Mouse (Mus musculus) thymus, adult 2 months (tissue): ENCODE measurements around the gene Slc35c1. TPM values are rescaled to one million over a fixed set of nuclear protein-coding genes. Genes with fewer than 3 reads are reported as not detected.

Source experiments
- DNase-seq: peaks from one replicate; pipeline ENCODE4 v3.0.0; 2021
- H3K27ac ChIP-seq: fragments of 200-500 bp; 2 replicates; pipeline ENCODE4 v1.5.1; 2012; ENCODE audit warnings: low read length, control low read depth; ENCODE audit not compliant: control insufficient read depth, insufficient read depth
- H3K27me3 ChIP-seq: fragments of 200-500 bp; 2 replicates; pipeline ENCODE4 v1.6.1; 2012; ENCODE audit warnings: mild to moderate bottlenecking, low read length, moderate library complexity, mixed read lengths; ENCODE audit not compliant: control insufficient read depth, insufficient read depth
- H3K36me3 ChIP-seq: fragments of 200-500 bp; 2 replicates; pipeline ENCODE4 v1.6.1; 2012; ENCODE audit warnings: mild to moderate bottlenecking, low read length, moderate library complexity; ENCODE audit not compliant: control insufficient read depth, insufficient read depth
- H3K4me1 ChIP-seq: fragments of 200-500 bp; replicated peaks from 2 replicates; pipeline ENCODE4 v1.6.1; 2012; ENCODE audit warnings: low read length; ENCODE audit not compliant: control insufficient read depth, insufficient read depth
- H3K4me3 ChIP-seq: fragments of 200-500 bp; 2 replicates; pipeline ENCODE4 v1.5.1; 2012; ENCODE audit warnings: mild to moderate bottlenecking, low read length, control low read depth, moderate library complexity; ENCODE audit not compliant: control insufficient read depth, insufficient read depth
- CTCF ChIP-seq: fragments of 200-500 bp; IDR thresholded peaks from 2 replicates; pipeline ENCODE4 v1.5.1; 2012; ENCODE audit warnings: mild to moderate bottlenecking, control low read depth, low read length, moderate library complexity, borderline replicate concordance; ENCODE audit not compliant: control insufficient read depth, poor library complexity, insufficient read depth; ENCODE audit errors: extremely low read depth
- POLR2A ChIP-seq: fragments of 200-500 bp; IDR thresholded peaks from 2 replicates; pipeline ENCODE4 v1.6.1; 2012; ENCODE audit warnings: mild to moderate bottlenecking, low read length, control low read depth, moderate library complexity; ENCODE audit not compliant: control insufficient read depth, poor library complexity, insufficient read depth; ENCODE audit errors: extremely low read depth
- whole genome bisulfite sequencing: fragments of 180-500 bp; shearing (Covaris S2); methylation state at CpG from one replicate; pipeline ENCODE4 v1.1.7; 2018; 5-methylcytosine and 5-hydroxymethylcytosine counted together
- polyA plus RNA-seq: library from polyadenylated mRNA; depleted of rRNA; stranded (reverse); fragments of >200 nt; gene quantifications from 2 replicates; pipeline ENCODE4 v1.2.3, GENCODE M21; 2012

Gene Slc35c1
- polyA plus RNA-seq, 1 experiment = 144 TPM

GRCm38 (mm10) chr2:92461215-92461614 is 877 bp upstream of the Slc35c1 start:
- Histone ChIP-seq H3K27me3 (no peaks in the 10 kb centered on the region), H3K4me1 (peaks cover 40% of the 10 kb centered on the region), H3K36me3 (no peaks in the 10 kb centered on the region), H3K27ac (no peak overlapping the region), H3K4me3 (no peak overlapping the region)
- 96% methylated on average over 1 of the region's 1 CpGs for WGBS
- no peak for TF ChIP-seq POLR2A
- no peak for TF ChIP-seq CTCF
- no peak for DNase-seq

- TF ChIP-seq POLR2A (peak; percentile 87), CTCF (0 out of 2 replicates have a peak, but pooled peaks have one; percentile 47)
- peak; percentile 87 for DNase-seq
- Histone ChIP-seq H3K27ac (peak overlapping the region; percentile 43; the same call in 1 of the 2 replicates), H3K36me3 (peaks cover 3% of the 10 kb centered on the region), H3K27me3 (no peaks in the 10 kb centered on the region), H3K4me1 (peaks cover 41% of the 10 kb centered on the region), H3K4me3 (peak overlapping the region; percentile 71)
- WGBS = under 1% methylated on average over 55 of the region's 55 CpGs
These were observed 1.0 kb downstream of the Slc35c1 start for GRCm38 (mm10) chr2:92459141-92459920.

- peak overlapping the region; percentile 71 for H3K4me3 ChIP-seq
- WGBS = 19% methylated on average over 13 of the region's 13 CpGs
- H3K27me3 ChIP-seq = no peaks in the 10 kb centered on the region
- H3K36me3 ChIP-seq = peaks cover 11% of the 10 kb centered on the region
- no peak overlapping the region for H3K27ac ChIP-seq
- DNase-seq = no peak
- peaks cover 37% of the 10 kb centered on the region for H3K4me1 ChIP-seq
- no peak for TF ChIP-seq CTCF
- no peak for TF ChIP-seq POLR2A
These were observed 1.9 kb downstream of the Slc35c1 start for GRCm38 (mm10) chr2:92458481-92458880.

- Histone ChIP-seq H3K4me1 (peaks cover 37% of the 10 kb centered on the region), H3K4me3 (peak overlapping the region; percentile 7), H3K36me3 (peaks cover 21% of the 10 kb centered on the region), H3K27ac (peak overlapping the region; percentile 14; the same call in 1 of the 2 replicates), H3K27me3 (no peaks in the 10 kb centered on the region)
- WGBS = 39% methylated on average over 8 of the region's 8 CpGs
- TF ChIP-seq POLR2A (no peak), CTCF (peak; percentile 36; the same call in 1 of the 2 replicates)
- no peak for DNase-seq
These were observed 3.3 kb downstream of the Slc35c1 start for GRCm38 (mm10) chr2:92456970-92457530.

- 4% methylated on average over 3 of the region's 3 CpGs for WGBS
- Histone ChIP-seq H3K27ac (peak overlapping the region; percentile 50; the same call in 1 of the 2 replicates), H3K4me3 (no peak overlapping the region), H3K27me3 (no peaks in the 10 kb centered on the region), H3K36me3 (peaks cover 21% of the 10 kb centered on the region), H3K4me1 (peaks cover 37% of the 10 kb centered on the region)
- DNase-seq = no peak
- TF ChIP-seq CTCF (no peak), POLR2A (no peak)
These were observed 4.6 kb downstream of the Slc35c1 start for GRCm38 (mm10) chr2:92455704-92456103.

GRCm38 (mm10) chr2:92454166-92454565 is 6.2 kb downstream of the Slc35c1 start:
- Histone ChIP-seq H3K4me1 (peaks cover 30% of the 10 kb centered on the region), H3K36me3 (peaks cover 21% of the 10 kb centered on the region), H3K4me3 (no peak overlapping the region), H3K27ac (no peak overlapping the region), H3K27me3 (no peaks in the 10 kb centered on the region)
- TF ChIP-seq CTCF = no peak
- TF ChIP-seq POLR2A = no peak
- WGBS = 97% methylated on average over 11 of the region's 11 CpGs
- DNase-seq = no peak
